Mouse (Mus musculus): ENCODE results near the gene Plekhh2.

DNA sequence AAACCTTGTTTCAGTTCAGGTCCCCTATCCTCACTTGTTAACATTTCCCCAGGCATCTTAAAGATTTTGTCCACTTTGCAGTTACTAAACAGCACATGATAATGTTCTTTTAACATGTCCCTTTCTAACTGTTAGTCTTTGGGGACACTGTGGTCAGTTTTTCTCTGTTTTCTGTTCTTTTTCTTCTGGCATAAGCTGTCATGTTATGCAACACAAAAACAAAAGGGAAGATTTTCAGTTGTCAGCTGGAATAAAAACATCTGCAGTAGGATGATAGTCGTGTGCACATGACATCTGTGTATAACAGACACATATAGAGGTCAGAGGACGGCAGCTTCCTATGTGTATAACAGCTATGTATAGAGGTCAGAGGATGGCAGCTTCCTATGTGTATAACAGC is 5.8 kb upstream of the Plekhh2 start:
- TF ChIP-seq CTCF (IDR thresholded peaks at IDR 0.05; ENCODE audit: control insufficient read depth, insufficient read depth, insufficient replicate concordance, low read depth, low read length) (no peak), POLR2A (IDR thresholded peaks at IDR 0.05; ENCODE audit: control insufficient read depth, low read depth, low read length) (no peak)
